Mouse (Mus musculus) CH12.LX (cell line): Measurements from ENCODE around the gene Fam213b. TPM values are rescaled to one million over a fixed set of nuclear protein-coding genes. Genes with fewer than 3 reads are reported as not detected.

Source experiments
- DNase-seq: peaks from one replicate; pipeline ENCODE4 v3.0.0-alpha.2; 2013; ENCODE audit errors: extremely low read depth
- H3K27ac ChIP-seq: 2 replicates; pipeline ENCODE4 v1.5.1; 2012; ENCODE audit warnings: low read depth, mild to moderate bottlenecking, control low read depth, moderate library complexity; ENCODE audit not compliant: insufficient read depth
- H3K27me3 ChIP-seq: replicated peaks from 2 replicates; pipeline ENCODE3; 2012; ENCODE audit warnings: inconsistent platforms
- H3K36me3 ChIP-seq, 2 experiments: replicated peaks in 1 of 2; 2 replicates each; pipeline versions ENCODE3 to v1.6.1; 2012; ENCODE audit warnings: inconsistent platforms in 1 of 2, low read length in 1 of 2, mild to moderate bottlenecking in 1 of 2, mixed read lengths in 1 of 2, moderate library complexity in 1 of 2; ENCODE audit not compliant: control insufficient read depth in 1 of 2, insufficient read depth in 1 of 2
- H3K4me1 ChIP-seq, 2 experiments: 2 replicates each; pipeline ENCODE4 v1.6.1; 2012; ENCODE audit warnings: inconsistent platforms in 1 of 2, moderate library complexity in 1 of 2; ENCODE audit not compliant: insufficient read depth in 2 of 2, control insufficient read depth in 1 of 2
- H3K4me2 ChIP-seq: 2 replicates; pipeline ENCODE4 v1.6.1; 2012; ENCODE audit warnings: low read depth, mild to moderate bottlenecking, control low read depth; ENCODE audit not compliant: poor library complexity, insufficient read depth, severe bottlenecking
- H3K4me3 ChIP-seq, 3 experiments: fragments of 150-350 bp in 1 of 3; sonication (generic) in 1 of 3; replicated peaks in 1 of 3; 2 replicates each; pipeline versions ENCODE3 to v1.5.1; 2011 to 2012; ENCODE audit warnings: low read depth in 2 of 3, low read length in 2 of 3, mild to moderate bottlenecking in 2 of 3, moderate library complexity in 2 of 3, control low read depth in 1 of 3, improper control_type of control experiment in 1 of 3, inconsistent platforms in 1 of 3, mixed read lengths in 1 of 3; ENCODE audit not compliant: poor library complexity in 1 of 3
- H3K79me2 ChIP-seq: replicated peaks from 2 replicates; pipeline ENCODE4 v1.6.1; 2012; ENCODE audit warnings: mild to moderate bottlenecking, moderate library complexity; ENCODE audit not compliant: control insufficient read depth, poor library complexity, insufficient read depth, severe bottlenecking; ENCODE audit errors: extremely low read depth
- H3K9ac ChIP-seq: 2 replicates; pipeline ENCODE4 v1.6.1; 2012; ENCODE audit warnings: low read depth, mild to moderate bottlenecking, control low read depth, moderate library complexity; ENCODE audit not compliant: insufficient read depth
- H3K9me3 ChIP-seq: replicated peaks from 2 replicates; pipeline ENCODE3; 2012; ENCODE audit warnings: low read length, inconsistent platforms, mixed read lengths
- CHD1 ChIP-seq: IDR thresholded peaks from 2 replicates; pipeline ENCODE4 v1.6.1; 2012; ENCODE audit warnings: low read depth, low read length, improper control_type of control experiment, inconsistent platforms
- CHD2 ChIP-seq: IDR thresholded peaks from 2 replicates; pipeline ENCODE4 v1.6.1; 2011; ENCODE audit warnings: low read length, improper control_type of control experiment
- EP300 ChIP-seq: IDR thresholded peaks from 2 replicates; pipeline ENCODE4 v1.6.1; 2011; ENCODE audit warnings: low read length, improper control_type of control experiment
- KAT2A ChIP-seq: IDR thresholded peaks from 2 replicates; pipeline ENCODE4 v1.6.1; 2012; ENCODE audit warnings: low read length, improper control_type of control experiment, inconsistent platforms; ENCODE audit not compliant: insufficient replicate concordance
- MAX ChIP-seq: IDR thresholded peaks from 2 replicates; pipeline ENCODE4 v1.6.1; 2011; ENCODE audit warnings: low read length, improper control_type of control experiment
- MEF2A ChIP-seq: IDR thresholded peaks from 2 replicates; pipeline ENCODE4 v1.6.1; 2014; ENCODE audit warnings: low read depth, mild to moderate bottlenecking, inconsistent platforms, low read length, improper control_type of control experiment, borderline replicate concordance
- MXI1 ChIP-seq: IDR thresholded peaks from 2 replicates; pipeline ENCODE4 v1.6.1; 2011; ENCODE audit warnings: mild to moderate bottlenecking, low read depth, low read length, improper control_type of control experiment
- NELFE ChIP-seq: IDR thresholded peaks from 2 replicates; pipeline ENCODE4 v1.6.1; 2011; ENCODE audit warnings: low read depth, low read length, improper control_type of control experiment
- POLR2A ChIP-seq: IDR thresholded peaks from 2 replicates; pipeline ENCODE4 v1.6.1; 2011; ENCODE audit warnings: low read depth, mild to moderate bottlenecking, improper control_type of control experiment, low read length
- POLR2AphosphoS2 ChIP-seq: IDR thresholded peaks from 2 replicates; pipeline ENCODE4 v1.6.1; 2011; ENCODE audit warnings: low read depth, low read length, improper control_type of control experiment
- RCOR1 ChIP-seq: conservative IDR thresholded peaks from 2 replicates; pipeline ENCODE4 v1.6.1; 2012; ENCODE audit warnings: low read depth, mild to moderate bottlenecking, inconsistent platforms, low read length, improper control_type of control experiment
- SIN3A ChIP-seq: IDR thresholded peaks from 2 replicates; pipeline ENCODE4 v1.6.1; 2012; ENCODE audit warnings: low read length, improper control_type of control experiment, inconsistent platforms
- SMC3 ChIP-seq: IDR thresholded peaks from 2 replicates; pipeline ENCODE4 v1.6.1; 2011; ENCODE audit warnings: low read depth, low read length, improper control_type of control experiment
- ZKSCAN1 ChIP-seq: IDR thresholded peaks from 2 replicates; pipeline ENCODE4 v1.6.1; 2012; ENCODE audit warnings: low read depth, inconsistent platforms, low read length, improper control_type of control experiment, borderline replicate concordance
- ZMIZ1 ChIP-seq: IDR thresholded peaks from 2 replicates; pipeline ENCODE4 v1.6.1; 2012; ENCODE audit warnings: low read depth, mild to moderate bottlenecking, inconsistent platforms, low read length, improper control_type of control experiment
- ZNF384 ChIP-seq: IDR thresholded peaks from 2 replicates; pipeline ENCODE4 v1.6.1; 2012; ENCODE audit warnings: low read depth, low read length, improper control_type of control experiment, inconsistent platforms
- dilution Hi-C: fragments of 300-500 bp; cut with MboI; formaldehyde crosslinking; loops from 2 replicates; pipeline ENCODE4 v1.14.3; 2020; ENCODE audit warnings: low sequenced_read_pairs; ENCODE audit not compliant: extremely low pct_unique_long_range_greater_than_20kb, extremely low pct_ligation_motif_present
- in situ Hi-C: fragments of 300-500 bp; cut with MboI; formaldehyde crosslinking; loops from 3 replicates; pipeline ENCODE4 v1.14.3; 2019; ENCODE audit warnings: low sequenced_read_pairs, low pct_ligation_motif_present, low pct_unique_long_range_greater_than_20kb, mixed read lengths
- polyA plus RNA-seq: library from polyadenylated mRNA; unstranded; fragments of >175 nt; gene quantifications from 2 replicates; pipeline ENCODE4 v1.2.1, GENCODE M21; 2012; ENCODE audit warnings: low read depth; ENCODE audit not compliant: insufficient read length
- total RNA-seq, 2 experiments: library from RNA; depleted of rRNA; stranded (reverse); fragments of 300-350 nt in 1 of 2; fragments of >200 nt in 1 of 2; gene quantifications; 2 replicates each; pipeline ENCODE4 v1.2.3; 2012 to 2014

Fam213b gene
- total and polyA plus RNA-seq, 3 experiments = 5.5 to 49.8 (median 6.1) TPM

- Histone ChIP-seq H3K4me1 (peaks cover 0 to 2% of the 10 kb centered on the region in 2 experiments; a peak in 2 of 4 replicates), H3K9me3 (peaks cover 15% of the 10 kb centered on the region), H3K27ac (no peak overlapping the region), H3K4me2 (no peak overlapping the region), H3K9ac (no peak overlapping the region), H3K4me3 (no peak overlapping the region), H3K79me2 (no peaks in the 10 kb centered on the region), H3K27me3 (peaks cover 16% of the 10 kb centered on the region), H3K36me3 (no peaks in the 10 kb centered on the region)
- in situ Hi-C loops = no loop called here
- no peak for DNase-seq
- dilution Hi-C loops = no loop called here
- no peak for TF ChIP-seq CHD1
- no peak for TF ChIP-seq KAT2A
- TF ChIP-seq ZNF384 = no peak
- TF ChIP-seq SMC3 = no peak
- no peak for TF ChIP-seq POLR2AphosphoS2
- no peak for TF ChIP-seq SIN3A
- TF ChIP-seq EP300 = no peak
- no peak for TF ChIP-seq MEF2A
These were observed 44.1 kb downstream of the Fam213b start for GRCm38 (mm10) chr4:154854676-154855345.

GRCm38 (mm10) chr4:154853881-154854280 is 45.1 kb downstream of the Fam213b start:
- Histone ChIP-seq H3K27ac (no peak overlapping the region), H3K36me3 (no peaks in the 10 kb centered on the region), H3K9me3 (peaks cover 15% of the 10 kb centered on the region), H3K4me2 (no peak overlapping the region), H3K79me2 (no peaks in the 10 kb centered on the region), H3K27me3 (peaks cover 9% of the 10 kb centered on the region), H3K4me1 (no peaks in the 10 kb centered on the region), H3K4me3 (no peak overlapping the region), H3K9ac (no peak overlapping the region)
- TF ChIP-seq POLR2A (no peak), NELFE (no peak), CHD2 (no peak), ZKSCAN1 (no peak), RCOR1 (no peak), EP300 (no peak), ZMIZ1 (no peak), MXI1 (no peak), MAX (no peak)
- no peak for DNase-seq
- dilution Hi-C loops = no loop called here
- in situ Hi-C loops = no loop called here
